Mouse (Mus musculus) embryonic fibroblast, embryonic 13.5 days (primary cell): ENCODE results near the gene Ldb2.

Source experiments
- CTCF ChIP-seq: IDR thresholded peaks from 2 replicates; pipeline ENCODE4 v1.5.1; 2011; ENCODE audit warnings: mild to moderate bottlenecking, control low read depth, low read length, moderate library complexity, borderline replicate concordance; ENCODE audit not compliant: insufficient read depth
- POLR2A ChIP-seq: IDR thresholded peaks from 2 replicates; pipeline ENCODE4 v1.6.1; 2011; ENCODE audit warnings: low read depth, mild to moderate bottlenecking, control low read depth, low read length, moderate library complexity

DNA sequence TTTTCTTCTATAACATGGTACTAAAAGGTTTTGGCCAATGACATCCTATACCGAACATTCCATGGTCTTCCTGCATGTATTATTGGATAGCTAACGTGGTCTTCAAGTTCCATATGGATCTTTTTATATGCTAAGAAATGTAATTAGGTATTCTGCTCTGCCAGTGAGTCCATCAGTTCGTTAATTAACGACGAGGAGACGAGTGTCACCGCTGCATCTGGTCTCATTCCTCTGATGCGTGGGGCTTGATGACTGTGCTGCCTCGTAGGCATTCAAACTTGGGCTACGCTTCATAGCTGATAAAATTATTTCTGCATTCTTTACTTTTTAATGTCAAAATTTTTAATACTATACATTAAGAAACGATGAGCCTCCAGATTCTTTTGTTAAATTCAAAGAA is 251.0 kb downstream of the Ldb2 start:
- TF ChIP-seq POLR2A (no peak), CTCF (no peak)
